In the genomic region with DNA sequence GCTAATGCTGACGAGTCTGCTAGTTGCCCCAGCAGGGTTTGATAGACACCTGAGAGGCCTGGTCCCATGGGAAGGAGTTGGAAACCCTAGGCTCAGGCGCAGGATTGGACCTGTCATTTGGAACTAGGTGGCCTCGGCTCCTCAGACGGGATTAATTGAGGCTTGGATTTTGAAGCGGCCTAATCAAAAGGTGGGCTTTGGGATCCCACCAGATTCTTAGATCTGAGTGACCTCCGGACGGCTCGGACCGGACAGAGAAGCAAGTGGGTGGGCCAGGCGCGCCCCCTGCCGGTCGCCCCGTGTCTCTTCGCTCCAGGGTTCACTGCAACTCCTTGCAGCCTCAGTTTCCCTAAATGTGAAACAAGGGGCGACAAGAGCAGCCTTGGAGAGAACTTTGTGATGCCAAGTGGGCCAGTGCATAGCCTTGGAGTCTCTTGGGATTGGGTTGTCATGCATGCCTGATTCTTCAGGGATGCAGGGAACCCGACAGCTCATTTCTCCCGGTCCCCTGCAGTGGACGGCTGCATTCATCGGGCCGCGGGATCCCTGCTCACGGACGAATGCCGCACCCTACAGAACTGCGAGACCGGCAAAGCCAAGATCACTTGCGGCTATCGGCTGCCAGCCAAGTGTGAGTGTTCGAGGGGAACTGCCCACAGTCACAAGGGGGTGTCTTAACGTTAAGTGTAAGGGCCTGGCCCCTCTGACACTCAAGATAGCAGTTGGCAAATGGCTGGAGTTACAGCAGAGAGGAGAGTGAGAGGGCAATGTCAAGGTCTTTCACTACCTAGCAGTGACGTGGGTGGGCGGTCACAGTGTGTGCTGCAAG, we compare ENCODE assay signal across 8 mouse cellular contexts. TPM values are rescaled to one million over a fixed set of nuclear protein-coding genes. Genes with fewer than 3 reads are reported as not detected.
DNase-seq lines count a peak whose midpoint lies in the region; ATAC-seq and TF ChIP-seq lines count a peak whose summit lies in the region.

No protein-coding gene starts in this region.

- peaks cover 39% of the 10 kb centered on the region for H3K36me3 ChIP-seq in thymus, adult 2 months (ENCODE audit: control insufficient read depth, insufficient read depth, low read length)
- H3K36me3 ChIP-seq in hindbrain, embryonic 15.5 days: peaks cover 20% of the 10 kb centered on the region
- peaks cover 43% of the 10 kb centered on the region for H3K36me3 ChIP-seq in limb, embryonic 15.5 days

- no peak overlapping the region for H3K4me2 ChIP-seq in hindbrain, embryonic 15.5 days
- H3K4me2 ChIP-seq in limb, embryonic 15.5 days: no peak overlapping the region

- H3K4me1 ChIP-seq in thymus, adult 2 months (replicated peaks; ENCODE audit: control insufficient read depth, insufficient read depth, low read length): no peaks in the 10 kb centered on the region
- H3K4me1 ChIP-seq in hindbrain, embryonic 15.5 days (replicated peaks): peaks cover 24% of the 10 kb centered on the region
- peaks cover 33% of the 10 kb centered on the region for H3K4me1 ChIP-seq in limb, embryonic 15.5 days

- no peak overlapping the region for H3K27ac ChIP-seq in thymus, adult 2 months (ENCODE audit: control insufficient read depth, insufficient read depth, low read length)
- no peak overlapping the region for H3K27ac ChIP-seq in hindbrain, embryonic 15.5 days (replicated peaks)
- H3K27ac ChIP-seq in limb, embryonic 15.5 days: no peak overlapping the region

- H3K9ac ChIP-seq in hindbrain, embryonic 15.5 days: no peak overlapping the region
- H3K9ac ChIP-seq in limb, embryonic 15.5 days: no peak overlapping the region

- H3K4me3 ChIP-seq in thymus, adult 2 months (ENCODE audit: control insufficient read depth, insufficient read depth, low read length): no peak overlapping the region
- no peak overlapping the region for H3K4me3 ChIP-seq in hindbrain, embryonic 15.5 days
- no peak overlapping the region for H3K4me3 ChIP-seq in limb, embryonic 15.5 days

- no peaks in the 10 kb centered on the region for H3K9me3 ChIP-seq in hindbrain, embryonic 15.5 days
- H3K9me3 ChIP-seq in limb, embryonic 15.5 days: no peaks in the 10 kb centered on the region

- 51% methylated on average over 33 of the region's 33 CpGs for WGBS in thymus, adult 2 months
- 14% methylated on average over 33 of the region's 33 CpGs for WGBS in hindbrain, embryonic 15.5 days
- 17% methylated on average over 33 of the region's 33 CpGs for WGBS in limb, embryonic 15.5 days

- DNase-seq in thymus, adult 2 months: peak; percentile 46
- no peak for DNase-seq in thymus, adult 18-20 months
- peak; percentile 77 for DNase-seq in cerebellum, adult 8-10 months
- peak; percentile 63 to 64 for DNase-seq in frontal cortex, postnatal 36 days (ENCODE audit: low spot score in 2 of 2)
- DNase-seq in natural killer cell, adult 2 months (ENCODE audit: low spot score in 2 of 2): peak; percentile 30 to 48
- DNase-seq in testis, postnatal 14 days (ENCODE audit: low spot score): peak; percentile 62

- no peak for TF ChIP-seq POLR2A in thymus, adult 2 months (IDR thresholded peaks at IDR 0.05; ENCODE audit: control insufficient read depth, extremely low read depth, insufficient read depth, low read length, poor library complexity)

- peak; percentile 88 for TF ChIP-seq CTCF in thymus, adult 2 months (IDR thresholded peaks at IDR 0.05; ENCODE audit: borderline replicate concordance, control insufficient read depth, extremely low read depth, insufficient read depth, low read length, poor library complexity)

- no peaks in the 10 kb centered on the region; the same call in 1 of the 2 replicates for H3K27me3 ChIP-seq in thymus, adult 2 months (ENCODE audit: control insufficient read depth, insufficient read depth, low read length)
- no peaks in the 10 kb centered on the region; the same call in 1 of the 2 replicates for H3K27me3 ChIP-seq in hindbrain, embryonic 15.5 days
- no peaks in the 10 kb centered on the region for H3K27me3 ChIP-seq in limb, embryonic 15.5 days

- ATAC-seq in hindbrain, embryonic 15.5 days (ENCODE audit: low FRiP score, low read depth): peak; percentile 9; the same call in 1 of the 2 replicates
- ATAC-seq in limb, embryonic 15.5 days (ENCODE audit: insufficient number of reproducible peaks, low FRiP score, low TSS enrichment, low read depth): peak; percentile 1; the same call in 1 of the 2 replicates

RNA-seq across cellular contexts. Expression of a gene that starts 10.0 kb away (rescaled TPM):
- polyA plus RNA-seq in thymus, adult 2 months (2012; rRNA removed): 176 and 191 TPM in 2 replicates
- polyA plus RNA-seq in hindbrain, embryonic 15.5 days (2015; fragmentation: Nextera tagmentation; extraction: Ambion mirVana): 233 and 239 TPM in 2 replicates
- 183 and 197 TPM in 2 replicates for polyA plus RNA-seq in limb, embryonic 15.5 days (2015; fragmentation: Nextera tagmentation; extraction: Ambion mirVana)

RNA-seq across cellular contexts. Expression of a gene that starts 21.3 kb away (rescaled TPM):
- 1,690 and 1,818 TPM in 2 replicates for polyA plus RNA-seq in thymus, adult 2 months (2012; rRNA removed)
- 1,050 and 1,125 TPM in 2 replicates for polyA plus RNA-seq in hindbrain, embryonic 15.5 days (2015; fragmentation: Nextera tagmentation; extraction: Ambion mirVana)
- polyA plus RNA-seq in limb, embryonic 15.5 days (2015; fragmentation: Nextera tagmentation; extraction: Ambion mirVana): 676 and 682 TPM in 2 replicates

RNA-seq across cellular contexts. Expression of a gene that starts 44.9 kb away (rescaled TPM):
- 55.9 and 71.6 TPM in 2 replicates for polyA plus RNA-seq in thymus, adult 2 months (2012; rRNA removed)
- 62.2 and 66.2 TPM in 2 replicates for polyA plus RNA-seq in hindbrain, embryonic 15.5 days (2015; fragmentation: Nextera tagmentation; extraction: Ambion mirVana)
- polyA plus RNA-seq in limb, embryonic 15.5 days (2015; fragmentation: Nextera tagmentation; extraction: Ambion mirVana): 43.4 and 45.0 TPM in 2 replicates

Comparison
In these comparisons a context has a peak if more than half of its experiments do, and no peak if none do; other contexts are left out.
1. DNase-seq: peak in thymus, adult 2 months (single experiment), cerebellum, adult 8-10 months (single experiment), frontal cortex, postnatal 36 days (2 of 2), natural killer cell, adult 2 months (2 of 2) and testis, postnatal 14 days (single experiment); none in thymus, adult 18-20 months (0 of 2).